Mouse (Mus musculus): ENCODE results near the gene Cckar.

Gene Cckar

GRCm38 (mm10) chr5:53673493-53674150 is 33.9 kb downstream of the Cckar start:
- peak; percentile 87 for DNase-seq (ENCODE audit: low read depth, low spot score)

- peak; percentile 97 for DNase-seq (ENCODE audit: low read depth, low spot score)
These were observed 35.2 kb downstream of the Cckar start for GRCm38 (mm10) chr5:53672352-53672751.

- DNase-seq (ENCODE audit: low read depth, low spot score): peak; percentile 99
These were observed 36.0 kb downstream of the Cckar start for GRCm38 (mm10) chr5:53671507-53671906.

DNA sequence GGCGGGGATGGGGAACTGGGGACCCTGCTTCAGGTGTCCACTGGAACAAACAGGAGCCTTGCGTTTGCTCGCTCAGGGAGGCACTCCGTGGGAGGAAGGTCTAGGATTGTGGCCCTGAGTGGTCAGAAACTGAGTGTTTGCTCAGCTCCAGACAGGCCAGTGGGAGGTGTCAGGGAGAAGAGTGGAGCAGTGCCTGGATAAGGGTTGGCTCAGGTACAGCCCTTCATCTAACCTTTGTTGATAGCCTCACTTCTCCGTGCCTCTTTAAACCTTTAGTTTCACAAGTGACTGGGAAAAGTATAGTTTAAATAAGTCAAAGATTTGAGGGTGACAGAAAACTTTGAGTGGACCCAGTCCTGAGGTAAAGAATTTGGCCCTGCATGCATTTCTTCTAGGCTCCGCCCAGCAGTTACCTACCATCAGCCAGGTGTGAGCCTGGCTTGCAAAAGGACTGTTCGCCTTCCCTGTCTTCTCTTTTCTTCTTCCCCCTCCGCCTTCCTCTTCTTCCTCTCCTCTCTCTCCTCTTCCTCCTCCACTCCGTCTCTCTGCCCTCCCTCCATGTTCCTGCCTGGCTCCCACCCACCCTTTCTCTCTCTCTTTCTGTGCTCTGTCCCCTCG is 37.1 kb downstream of the Cckar start:
- peak; percentile 53 for DNase-seq (ENCODE audit: low read depth, low spot score)

DNA sequence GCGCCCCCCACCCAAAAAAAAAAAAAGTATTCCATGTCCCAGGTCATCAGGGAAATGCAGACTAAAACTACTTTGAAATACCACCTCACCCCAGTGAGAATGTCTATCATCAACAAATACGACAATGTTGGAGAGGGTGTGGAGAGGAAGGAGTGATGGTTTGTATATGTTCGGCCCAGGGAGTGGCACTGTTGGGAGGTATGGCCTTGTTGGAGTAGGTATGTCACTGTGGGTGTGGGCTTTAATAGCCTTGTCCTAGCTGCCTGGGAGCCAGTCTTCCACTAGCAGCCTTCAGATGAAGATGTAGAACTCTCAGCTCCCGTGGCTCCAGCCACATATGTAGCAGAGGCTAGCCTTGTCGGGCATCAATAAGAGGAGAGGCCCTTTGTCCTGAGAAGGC is 39.5 kb downstream of the Cckar start:
- DNase-seq (ENCODE audit: low read depth, low spot score): peak; percentile 58

GRCm38 (mm10) chr5:53663665-53664064 is 43.8 kb downstream of the Cckar start:
- DNase-seq (ENCODE audit: low read depth, low spot score): no peak

- DNase-seq (ENCODE audit: low read depth, low spot score): no peak
These were observed 45.1 kb downstream of the Cckar start for GRCm38 (mm10) chr5:53662413-53662812.

DNA sequence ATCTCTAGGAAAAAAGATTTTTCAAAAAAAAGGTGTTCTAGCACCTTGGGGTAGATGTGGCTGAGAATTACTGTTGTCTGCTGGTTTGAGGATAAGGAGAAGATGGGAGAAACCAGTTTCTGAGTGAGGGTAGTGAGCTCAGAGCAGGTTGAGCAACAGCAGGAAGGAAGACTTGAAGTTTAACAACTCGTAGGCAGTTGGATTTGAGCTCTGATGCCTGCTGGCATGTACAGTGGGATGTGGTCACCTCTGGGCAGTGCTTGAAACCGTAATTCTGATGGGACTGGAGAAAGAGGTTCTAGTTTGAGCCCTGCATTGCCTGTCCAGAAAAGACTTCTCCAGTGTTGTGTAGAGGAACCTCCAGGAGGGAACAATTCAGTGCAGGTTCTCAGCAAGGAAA is 46.0 kb downstream of the Cckar start:
- no peak for DNase-seq (ENCODE audit: low read depth, low spot score)

- peak; percentile 61 for DNase-seq (ENCODE audit: low read depth, low spot score)
These were observed 49.6 kb downstream of the Cckar start for GRCm38 (mm10) chr5:53657925-53658324.

- no peak for DNase-seq (ENCODE audit: low read depth, low spot score)
These were observed 50.9 kb downstream of the Cckar start for GRCm38 (mm10) chr5:53656596-53656995.

Data from ES-CJ7 (cell line).